Mouse (Mus musculus): ENCODE data around the gene Clec4b1. TPM values are rescaled to one million over a fixed set of nuclear protein-coding genes. Genes with fewer than 3 reads are reported as not detected.
"Not testable (repeated sequence)": the region's sequence is repeated elsewhere in the genome, so short reads cannot be mapped to it uniquely, and the experiment has no call there.

Clec4b1 gene
- polyA plus RNA-seq (2012; rRNA removed): 0.41 and 0.69 TPM in 2 replicates

GRCm38 (mm10) chr6:123049742-123050372 is at the start of gene Clec4b1:
Gene Clec4b1 (plus strand): TSS chr6:123049962.
- no peak for TF ChIP-seq CTCF (IDR thresholded peaks at IDR 0.05; ENCODE audit: borderline replicate concordance, control insufficient read depth, extremely low read depth, insufficient read depth, low read length, poor library complexity)
- no peak for TF ChIP-seq POLR2A (IDR thresholded peaks at IDR 0.05; ENCODE audit: control insufficient read depth, extremely low read depth, insufficient read depth, low read length, poor library complexity)
- H3K4me3 ChIP-seq (ENCODE audit: control insufficient read depth, insufficient read depth, low read length): no peak within 1 kb of the TSS
- no peaks in the 10 kb centered on the region for H3K4me1 ChIP-seq (replicated peaks; ENCODE audit: control insufficient read depth, insufficient read depth, low read length)
- H3K36me3 ChIP-seq (ENCODE audit: control insufficient read depth, insufficient read depth, low read length): no peaks in the 10 kb centered on the region
- no peak within 1 kb of the TSS for H3K27ac ChIP-seq (ENCODE audit: control insufficient read depth, insufficient read depth, low read length)
- 88% methylated on average over 2 of the region's 2 CpGs for WGBS
- no peak for DNase-seq
- no peaks in the 10 kb centered on the region for H3K27me3 ChIP-seq (ENCODE audit: control insufficient read depth, insufficient read depth, low read length)

GRCm38 (mm10) chr6:123004696-123005095 is 45.1 kb upstream of the Clec4b1 start:
- WGBS: 91% methylated on average over 2 of the region's 2 CpGs
- not testable (repeated sequence) for H3K27ac ChIP-seq (ENCODE audit: control insufficient read depth, insufficient read depth, low read length); H3K27me3 ChIP-seq (ENCODE audit: control insufficient read depth, insufficient read depth, low read length)

GRCm38 (mm10) chr6:123005591-123005990 is 44.2 kb upstream of the Clec4b1 start:
- no peaks in the 10 kb centered on the region for H3K4me1 ChIP-seq (replicated peaks; ENCODE audit: control insufficient read depth, insufficient read depth, low read length)
- H3K36me3 ChIP-seq (ENCODE audit: control insufficient read depth, insufficient read depth, low read length): no peaks in the 10 kb centered on the region
- no peak for TF ChIP-seq POLR2A (IDR thresholded peaks at IDR 0.05; ENCODE audit: control insufficient read depth, extremely low read depth, insufficient read depth, low read length, poor library complexity)
- TF ChIP-seq CTCF (IDR thresholded peaks at IDR 0.05; ENCODE audit: borderline replicate concordance, control insufficient read depth, extremely low read depth, insufficient read depth, low read length, poor library complexity): no peak
- no peaks in the 10 kb centered on the region for H3K27me3 ChIP-seq (ENCODE audit: control insufficient read depth, insufficient read depth, low read length)
- no peak overlapping the region for H3K4me3 ChIP-seq (ENCODE audit: control insufficient read depth, insufficient read depth, low read length)
- no peak for DNase-seq
- no peak overlapping the region for H3K27ac ChIP-seq (ENCODE audit: control insufficient read depth, insufficient read depth, low read length)
- WGBS: 62% methylated on average over 1 of the region's 1 CpGs

More at GRCm38 (mm10) chr6:123004696-123005095, 45.1 kb upstream of the Clec4b1 start:
- not testable (repeated sequence) for H3K36me3 ChIP-seq (ENCODE audit: control insufficient read depth, insufficient read depth, low read length); H3K4me3 ChIP-seq (ENCODE audit: control insufficient read depth, insufficient read depth, low read length); H3K4me1 ChIP-seq (replicated peaks; ENCODE audit: control insufficient read depth, insufficient read depth, low read length); DNase-seq

GRCm38 (mm10) chr6:123095125-123095843 is 45.5 kb downstream of the Clec4b1 start:
- Histone ChIP-seq H3K4me1 (replicated peaks; ENCODE audit: control insufficient read depth, insufficient read depth, low read length) (no peaks in the 10 kb centered on the region), H3K27me3 (ENCODE audit: control insufficient read depth, insufficient read depth, low read length) (no peaks in the 10 kb centered on the region), H3K4me3 (ENCODE audit: control insufficient read depth, insufficient read depth, low read length) (no peak overlapping the region), H3K27ac (ENCODE audit: control insufficient read depth, insufficient read depth, low read length) (no peak overlapping the region), H3K36me3 (ENCODE audit: control insufficient read depth, insufficient read depth, low read length) (no peaks in the 10 kb centered on the region)
- DNase-seq: no peak
- WGBS: 31% methylated on average over 4 of the region's 4 CpGs
- TF ChIP-seq POLR2A (IDR thresholded peaks at IDR 0.05; ENCODE audit: control insufficient read depth, extremely low read depth, insufficient read depth, low read length, poor library complexity) (no peak), CTCF (IDR thresholded peaks at IDR 0.05; ENCODE audit: borderline replicate concordance, control insufficient read depth, extremely low read depth, insufficient read depth, low read length, poor library complexity) (no peak)

- not testable (repeated sequence) for H3K4me1 ChIP-seq (replicated peaks; ENCODE audit: control insufficient read depth, insufficient read depth, low read length); H3K27me3 ChIP-seq (ENCODE audit: control insufficient read depth, insufficient read depth, low read length); H3K27ac ChIP-seq (ENCODE audit: control insufficient read depth, insufficient read depth, low read length); DNase-seq; H3K36me3 ChIP-seq (ENCODE audit: control insufficient read depth, insufficient read depth, low read length); H3K4me3 ChIP-seq (ENCODE audit: control insufficient read depth, insufficient read depth, low read length)
- WGBS: 88% methylated on average over 1 of the region's 1 CpGs
Observed at GRCm38 (mm10) chr6:123106128-123106527, 56.4 kb downstream of the Clec4b1 start, which contains the start of gene Clec4a2. Gene Clec4a2 (plus strand): TSS chr6:123106428.

Other genes with a start within 250 kb of the Clec4b1 start
- 11.7 and 12.8 TPM in 2 replicates for gene Slc2a3, start 248.3 kb upstream of the Clec4b1 start, polyA plus RNA-seq (2012; rRNA removed)
- 20.2 and 22.5 TPM in 2 replicates for gene Foxj2, start 230.0 kb upstream of the Clec4b1 start, polyA plus RNA-seq (2012; rRNA removed)
- 2.4 and 4.3 TPM in 2 replicates for gene C3ar1, start 193.8 kb upstream of the Clec4b1 start, polyA plus RNA-seq (2012; rRNA removed)
- gene Necap1, start 175.5 kb upstream of the Clec4b1 start, polyA plus RNA-seq (2012; rRNA removed): 14.3 and 19.5 TPM in 2 replicates
- gene Clec4a1, start 128.1 kb upstream of the Clec4b1 start, polyA plus RNA-seq (2012; rRNA removed): 2.4 and 3.4 TPM in 2 replicates
- 0.82 and 2.8 TPM in 2 replicates for gene Clec4a3, start 97.4 kb upstream of the Clec4b1 start, polyA plus RNA-seq (2012; rRNA removed)
- not detected in 2 replicates for gene Clec4a4, start 59.6 kb upstream of the Clec4b1 start, polyA plus RNA-seq (2012; rRNA removed)
- gene Clec4a2, start 56.5 kb downstream of the Clec4b1 start, polyA plus RNA-seq (2012; rRNA removed): 0.91 and 1.4 TPM in 2 replicates
- gene Clec4b2, start 122.9 kb downstream of the Clec4b1 start, polyA plus RNA-seq (2012; rRNA removed): 0.13 TPM in 1 of 2 replicates, not detected in the other
- 9.1 and 14.2 TPM in 2 replicates for gene Clec4n, start 179.9 kb downstream of the Clec4b1 start, polyA plus RNA-seq (2012; rRNA removed)
- gene Clec4d, start 212.1 kb downstream of the Clec4b1 start, polyA plus RNA-seq (2012; rRNA removed): 0.23 TPM in 1 of 2 replicates, not detected in the other
- 0.06 and 0.08 TPM in 2 replicates for gene Clec4e, start 239.9 kb downstream of the Clec4b1 start, polyA plus RNA-seq (2012; rRNA removed)